ENCODE assay signal across 9 mouse cellular contexts in genomic region chr4:150808471-150808847, GRCm38 (mm10). TPM values are rescaled to one million over a fixed set of nuclear protein-coding genes. Genes with fewer than 3 reads are reported as not detected.
DNase-seq lines count a peak whose midpoint lies in the region; ATAC-seq lines count a peak whose summit lies in the region.
"Had no signal": no experiment of that assay in that cellular context is flagged by ENCODE, and none has a peak within 500 bp of the region (broad histone marks: within the 10 kb centered on the region; RNA-seq: fewer than 3 reads in every experiment).

No protein-coding gene starts in this region.

- no peak overlapping the region for H3K9ac ChIP-seq in liver, embryonic 12.5 days
- H3K9ac ChIP-seq in forebrain, embryonic 15.5 days (replicated peaks) = no peak overlapping the region
- H3K9ac ChIP-seq: embryonic facial prominence, embryonic 12.5 days had no signal

- H3K9me3 ChIP-seq in liver, embryonic 12.5 days (replicated peaks) = no peaks in the 10 kb centered on the region
- H3K9me3 ChIP-seq in forebrain, embryonic 15.5 days = no peaks in the 10 kb centered on the region
- H3K9me3 ChIP-seq: embryonic facial prominence, embryonic 12.5 days had no signal

- H3K36me3 ChIP-seq in liver, embryonic 12.5 days = no peaks in the 10 kb centered on the region
- H3K36me3 ChIP-seq in forebrain, embryonic 15.5 days = no peaks in the 10 kb centered on the region
- H3K36me3 ChIP-seq: embryonic facial prominence, embryonic 12.5 days had no signal

- 24% methylated on average over 12 of the region's 12 CpGs for WGBS in liver, embryonic 12.5 days (ENCODE audit: insufficient replicate concordance)
- WGBS in forebrain, embryonic 15.5 days = 86% methylated on average over 12 of the region's 12 CpGs

- peaks cover 33% of the 10 kb centered on the region for H3K4me1 ChIP-seq in liver, embryonic 12.5 days
- H3K4me1 ChIP-seq in forebrain, embryonic 15.5 days = no peaks in the 10 kb centered on the region

- ATAC-seq in liver, embryonic 12.5 days = peak; percentile 79
- no peak for ATAC-seq in forebrain, embryonic 15.5 days (replicated peaks)

- intact Hi-C loops in heart, postnatal 25 days (cut with DNase I) = no loop called here

- H3K27me3 ChIP-seq in liver, embryonic 12.5 days (replicated peaks) = peaks cover 6% of the 10 kb centered on the region; the same call in 1 of the 2 replicates
- H3K27me3 ChIP-seq in forebrain, embryonic 15.5 days = no peaks in the 10 kb centered on the region

- H3K27ac ChIP-seq in liver, embryonic 12.5 days = no peak overlapping the region
- H3K27ac ChIP-seq in forebrain, embryonic 15.5 days (replicated peaks) = no peak overlapping the region

- DNase-seq in heart, adult 11 months = peak; percentile 96
- DNase-seq in heart, postnatal 25 days (ENCODE audit: low spot score) = no peak
- peak; percentile 97 for DNase-seq in 416B (ENCODE audit: low read depth)
- peak; percentile 64 for DNase-seq in fibroblast of lung, adult 2 months (ENCODE audit: low read depth)
- no peak for DNase-seq in Muller cell, postnatal 12 days (ENCODE audit: inconsistent ontology term)
- DNase-seq in cerebellum, adult 18-20 months = no peak

- H3K4me3 ChIP-seq in liver, embryonic 12.5 days = no peak overlapping the region
- no peak overlapping the region for H3K4me3 ChIP-seq in forebrain, embryonic 15.5 days
- H3K4me3 ChIP-seq: embryonic facial prominence, embryonic 12.5 days had no signal

- peak overlapping the region; percentile 43 for H3K4me2 ChIP-seq in liver, embryonic 12.5 days
- H3K4me2 ChIP-seq in forebrain, embryonic 15.5 days (replicated peaks) = no peak overlapping the region

RNA-seq across cellular contexts. Expression of gene Errfi1, which starts 45.3 kb away (rescaled TPM):
- total RNA-seq in heart, postnatal 25 days (2021) = 10 to 100 TPM; 15.0 to 16.6 TPM
- polyA plus RNA-seq in liver, embryonic 12.5 days (2016; fragmentation: Nextera tagmentation; extraction: Ambion mirVana) = 14.7 and 14.9 TPM in 2 replicates
- 16.2 and 17.3 TPM in 2 replicates for polyA plus RNA-seq in forebrain, embryonic 15.5 days (2015; fragmentation: Nextera tagmentation; extraction: Ambion mirVana)

Comparison
In these comparisons a context has a peak if more than half of its experiments do, and no peak if none do; other contexts are left out.
1. DNase-seq: peak in heart, adult 11 months (single experiment), 416B (single experiment) and fibroblast of lung, adult 2 months (single experiment); none in heart, postnatal 25 days (single experiment), Muller cell, postnatal 12 days (single experiment) and cerebellum, adult 18-20 months (0 of 2).